Mouse (Mus musculus): ENCODE results near the gene Rab11a.

DNA sequence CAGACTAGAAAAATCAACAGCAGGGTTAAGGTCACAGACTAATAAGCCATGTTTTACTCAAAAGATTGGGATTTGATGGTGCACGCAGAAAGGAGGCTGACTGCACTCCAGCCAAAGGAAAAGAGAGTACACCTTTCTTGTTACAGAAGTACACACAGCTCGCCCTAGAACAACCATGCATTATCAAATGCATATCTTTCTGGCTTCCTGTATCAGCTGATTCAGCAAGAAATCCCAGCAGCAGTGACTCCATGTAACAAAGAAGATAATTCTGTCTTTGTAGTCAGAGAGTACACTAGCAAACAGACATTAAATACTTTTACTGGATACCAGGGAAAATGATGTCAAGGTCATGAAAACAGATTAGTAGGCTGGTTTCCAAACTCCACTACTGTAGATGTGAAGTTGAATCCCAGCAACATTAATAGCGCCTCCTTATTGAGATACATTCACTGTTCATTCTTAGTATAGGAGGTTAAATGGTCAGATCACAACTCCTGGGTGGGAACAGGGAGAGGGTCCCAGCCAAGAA, 6.5 kb downstream of the Rab11a start:
- TF ChIP-seq CTCF (IDR thresholded peaks at IDR 0.05; ENCODE audit: low read depth) = no peak
- no peak for TF ChIP-seq EP300 (IDR thresholded peaks at IDR 0.05; ENCODE audit: low read depth)
